Mouse (Mus musculus): ENCODE measurements around the gene Rbm41.

DNA sequence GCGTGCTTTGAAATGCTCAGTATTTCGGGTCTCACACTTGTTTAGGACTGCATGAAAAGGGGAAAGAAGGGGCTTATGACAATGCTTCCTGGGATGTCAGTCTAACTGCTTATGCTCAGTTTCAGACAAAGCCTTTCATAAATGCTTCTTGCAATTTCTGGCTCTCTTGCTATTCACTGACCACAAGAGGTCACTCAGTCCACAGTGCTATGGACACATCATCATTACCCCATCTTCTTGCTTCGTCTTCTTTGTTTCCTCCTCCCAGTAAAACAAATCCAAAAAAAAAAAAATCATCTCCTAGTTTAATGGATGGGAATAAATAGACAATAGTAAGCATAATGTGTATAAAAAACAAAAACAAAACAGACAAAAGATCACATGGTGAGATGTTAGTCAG lies 65.9 kb downstream of the Rbm41 start:
- TF ChIP-seq ZC3H11A (IDR thresholded peaks at IDR 0.05; ENCODE audit: borderline replicate concordance, low read depth, low read length) (no peak), MAFK (IDR thresholded peaks at IDR 0.05; ENCODE audit: insufficient read depth, low read depth, low read length) (no peak), CHD2 (IDR thresholded peaks at IDR 0.05; ENCODE audit: low read depth, low read length) (no peak), HCFC1 (IDR thresholded peaks at IDR 0.05; ENCODE audit: borderline replicate concordance, insufficient read depth, low read length) (no peak), ZNF384 (IDR thresholded peaks at IDR 0.05; ENCODE audit: low read depth, low read length) (no peak)
